Mouse (Mus musculus) testis, adult 2 months (tissue): ENCODE data around the gene Anxa4.

Source experiments
- CTCF ChIP-seq: fragments of 200-500 bp; IDR thresholded peaks from 2 replicates; pipeline ENCODE4 v1.5.1; 2012; ENCODE audit warnings: low read depth, mild to moderate bottlenecking, inconsistent platforms, low read length, moderate library complexity; ENCODE audit not compliant: control insufficient read depth, insufficient read depth, insufficient replicate concordance
- POLR2A ChIP-seq: fragments of 200-500 bp; IDR thresholded peaks from 2 replicates; pipeline ENCODE4 v1.6.1; 2012; ENCODE audit warnings: low read depth, mild to moderate bottlenecking, inconsistent platforms, low read length, moderate library complexity; ENCODE audit not compliant: control insufficient read depth

DNA sequence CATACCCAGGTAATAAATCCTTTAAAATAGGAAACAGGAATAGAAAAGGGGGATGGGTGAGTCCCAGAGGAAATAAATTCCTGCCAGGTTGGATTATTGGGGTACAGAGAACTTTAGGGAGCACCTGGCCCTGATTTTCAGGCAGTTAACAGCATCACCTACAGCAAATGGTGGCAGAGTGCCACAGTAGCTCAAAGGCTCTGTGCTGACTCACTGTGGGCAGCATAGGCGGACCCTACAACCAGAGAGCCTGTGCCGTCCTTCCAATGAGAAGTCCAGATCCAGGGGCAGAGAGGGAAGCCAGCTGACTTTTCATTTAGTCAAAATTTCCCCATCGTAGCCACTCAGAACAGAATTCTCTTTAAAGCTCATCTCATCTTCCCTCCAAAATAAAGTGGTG is 16.2 kb downstream of the Anxa4 start:
- no peak for TF ChIP-seq CTCF
- TF ChIP-seq POLR2A, result no peak
